Mouse (Mus musculus): ENCODE measurements around the gene Eif1. TPM values are rescaled to one million over a fixed set of nuclear protein-coding genes. Genes with fewer than 3 reads are reported as not detected.
"Not testable (repeated sequence)": the region's sequence is repeated elsewhere in the genome, so short reads cannot be mapped to it uniquely, and the experiment has no call there.

Gene Eif1
- polyA plus RNA-seq, 1 experiment = 159 TPM

DNA sequence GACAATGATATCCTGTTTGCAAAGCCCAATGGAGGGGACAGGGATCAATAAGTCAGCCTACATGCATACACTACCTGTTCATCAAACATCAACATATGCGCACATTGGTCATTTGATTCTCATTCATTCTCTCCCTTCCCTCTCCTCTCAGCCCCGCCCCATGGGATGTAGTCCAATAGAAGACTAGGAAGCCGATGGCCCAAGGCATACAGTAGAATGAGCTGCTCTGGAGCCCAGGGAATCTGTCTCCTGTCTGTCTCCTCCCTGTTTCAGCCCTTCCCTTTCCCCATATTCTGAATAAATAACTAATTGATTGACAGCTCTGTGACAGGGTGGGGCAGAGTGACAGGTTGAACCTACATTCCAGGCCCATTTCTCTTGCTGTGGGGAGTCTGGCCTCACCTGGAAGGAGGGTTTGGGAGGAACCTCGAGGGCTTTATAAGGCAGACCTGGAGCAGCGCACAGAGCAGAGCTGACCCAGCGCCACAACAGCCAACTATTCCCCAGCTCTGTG is 14.3 kb downstream of the Eif1 start, which contains the start of gene Gast:
Gast (plus strand) TSS at position 464 of the 514 bp plus-strand sequence.
- 62% methylated on average over 6 of the region's 6 CpGs for WGBS

DNA sequence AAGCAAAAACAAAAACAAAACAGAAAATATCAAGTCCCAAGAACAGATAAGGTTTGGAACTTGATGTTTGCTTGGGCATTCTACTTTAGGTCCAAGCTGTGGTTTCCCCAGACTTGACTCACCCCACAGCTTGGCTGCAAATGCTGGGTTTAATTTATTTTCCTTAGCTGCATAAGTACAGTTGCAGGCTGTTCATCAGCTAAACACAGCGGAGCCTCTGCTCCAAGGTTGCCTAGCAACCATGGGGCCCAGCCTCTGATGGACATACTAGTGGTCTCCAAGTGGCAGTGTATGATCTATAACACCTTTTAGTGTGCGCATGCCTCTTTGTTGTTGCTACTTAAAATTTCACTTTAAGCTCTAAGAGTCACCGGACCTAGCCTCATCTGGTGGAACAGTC is 16.0 kb downstream of the Eif1 start:
- WGBS = 59% methylated on average over 3 of the region's 3 CpGs

More for the DNA sequence above, 14.3 kb downstream of the Eif1 start, which contains the start of gene Gast:
- DNase-seq (ENCODE audit: low read depth, low spot score) = no peak

DNA sequence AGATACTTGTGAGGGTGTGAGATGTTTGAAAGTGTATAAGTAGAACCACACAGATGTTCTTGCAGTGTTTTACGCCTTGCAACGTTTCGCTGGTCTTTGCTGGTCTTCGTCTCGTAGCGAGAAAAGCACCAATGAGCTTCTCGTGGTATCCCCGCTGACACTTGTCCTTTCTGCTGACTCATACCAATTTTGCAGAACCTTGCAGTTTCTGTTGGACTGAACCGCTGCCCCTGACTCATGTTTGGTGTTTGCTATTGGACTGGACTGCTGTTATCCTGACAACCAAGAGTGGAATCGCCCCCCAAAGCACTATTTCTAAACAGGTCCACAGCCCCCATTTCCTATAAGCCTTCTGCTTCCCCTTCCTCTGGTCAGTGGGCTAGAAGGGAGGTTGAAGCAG is 24.6 kb downstream of the Eif1 start:
- no peak for DNase-seq (ENCODE audit: low read depth, low spot score)
- 90% methylated on average over 10 of the region's 10 CpGs for whole genome bisulfite sequencing

More for the DNA sequence above, 16.0 kb downstream of the Eif1 start:
- DNase-seq (ENCODE audit: low read depth, low spot score) = no peak

DNA sequence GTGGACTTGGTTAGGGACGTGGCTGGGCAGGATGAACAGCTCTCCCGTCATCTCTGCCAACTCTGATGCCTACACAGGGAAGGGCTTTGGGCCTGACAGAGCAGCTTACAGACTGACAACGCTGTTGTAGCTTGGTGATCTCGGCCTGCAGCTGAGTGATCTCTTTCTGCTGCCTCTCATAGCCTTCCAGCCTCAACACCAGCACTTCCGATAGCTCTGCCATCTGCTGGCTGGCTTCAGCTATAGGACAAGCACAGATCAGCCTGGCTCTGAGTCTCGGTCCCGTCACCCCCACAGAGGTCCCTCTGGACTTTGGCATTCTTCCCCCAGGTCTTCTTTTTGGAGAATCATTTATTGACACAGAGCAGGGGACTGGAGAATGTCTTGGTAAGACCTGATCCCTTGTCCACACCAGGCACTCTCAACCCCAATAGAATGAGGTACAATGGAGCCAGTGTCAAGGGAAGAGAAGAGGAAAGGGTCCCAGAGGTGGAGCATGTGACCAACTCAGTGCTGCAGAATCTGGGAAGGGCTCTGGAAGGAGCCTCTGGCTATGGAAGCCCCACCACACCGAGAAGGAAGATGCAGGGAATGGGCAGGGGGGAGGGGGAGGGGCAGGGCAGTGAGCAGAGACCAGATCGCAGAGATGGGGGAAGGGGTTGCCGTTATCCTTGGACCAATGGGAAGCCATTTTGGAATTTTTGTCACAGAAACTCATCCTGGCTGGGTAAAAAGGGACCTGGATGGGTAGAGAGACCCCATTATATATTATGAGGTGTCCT is 32.6 kb downstream of the Eif1 start:
- DNase-seq (ENCODE audit: low read depth, low spot score) = no peak
- 42% methylated on average over 10 of the region's 10 CpGs for WGBS

DNA sequence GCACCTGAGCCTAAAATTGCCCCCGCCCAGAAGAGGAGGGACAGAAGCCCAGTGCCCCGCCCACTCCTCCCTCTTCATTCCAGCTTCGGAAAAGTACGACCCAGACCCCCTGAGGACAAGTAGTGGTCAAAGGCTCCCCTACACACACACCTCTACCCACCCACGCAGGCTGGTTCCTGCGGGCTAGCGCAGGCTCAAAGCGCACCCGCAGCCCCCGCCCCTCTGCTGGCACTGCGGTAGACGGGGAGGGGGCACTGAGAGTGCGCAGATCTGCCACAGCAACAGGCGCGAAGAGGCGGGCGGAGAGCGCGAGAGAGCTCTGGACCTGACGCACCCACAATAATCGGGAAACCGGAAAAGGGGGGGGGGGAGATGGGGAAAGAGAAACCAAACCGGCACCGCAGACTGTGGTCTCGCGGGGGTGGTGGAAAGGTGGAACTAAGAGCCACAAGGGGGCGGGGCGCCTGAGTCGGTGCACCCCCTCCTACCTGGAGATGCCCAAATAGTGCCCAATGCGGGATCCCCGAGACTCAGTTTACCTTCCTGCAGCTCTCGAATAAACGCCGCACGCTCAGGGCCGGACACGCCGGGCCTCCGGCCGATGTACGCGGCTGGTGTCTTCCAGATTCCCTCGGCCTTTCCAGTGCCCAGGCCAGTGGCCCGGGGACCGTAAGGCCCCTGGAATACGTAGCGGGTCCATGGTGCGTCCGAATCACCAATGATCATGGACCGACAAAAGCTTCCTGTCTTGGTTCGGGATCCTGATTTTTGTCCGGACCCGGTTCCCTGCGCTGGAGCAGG is 35.7 kb downstream of the Eif1 start:
- WGBS = under 1% methylated on average over 54 of the region's 54 CpGs
- DNase-seq (ENCODE audit: low read depth, low spot score) = no peak

DNA sequence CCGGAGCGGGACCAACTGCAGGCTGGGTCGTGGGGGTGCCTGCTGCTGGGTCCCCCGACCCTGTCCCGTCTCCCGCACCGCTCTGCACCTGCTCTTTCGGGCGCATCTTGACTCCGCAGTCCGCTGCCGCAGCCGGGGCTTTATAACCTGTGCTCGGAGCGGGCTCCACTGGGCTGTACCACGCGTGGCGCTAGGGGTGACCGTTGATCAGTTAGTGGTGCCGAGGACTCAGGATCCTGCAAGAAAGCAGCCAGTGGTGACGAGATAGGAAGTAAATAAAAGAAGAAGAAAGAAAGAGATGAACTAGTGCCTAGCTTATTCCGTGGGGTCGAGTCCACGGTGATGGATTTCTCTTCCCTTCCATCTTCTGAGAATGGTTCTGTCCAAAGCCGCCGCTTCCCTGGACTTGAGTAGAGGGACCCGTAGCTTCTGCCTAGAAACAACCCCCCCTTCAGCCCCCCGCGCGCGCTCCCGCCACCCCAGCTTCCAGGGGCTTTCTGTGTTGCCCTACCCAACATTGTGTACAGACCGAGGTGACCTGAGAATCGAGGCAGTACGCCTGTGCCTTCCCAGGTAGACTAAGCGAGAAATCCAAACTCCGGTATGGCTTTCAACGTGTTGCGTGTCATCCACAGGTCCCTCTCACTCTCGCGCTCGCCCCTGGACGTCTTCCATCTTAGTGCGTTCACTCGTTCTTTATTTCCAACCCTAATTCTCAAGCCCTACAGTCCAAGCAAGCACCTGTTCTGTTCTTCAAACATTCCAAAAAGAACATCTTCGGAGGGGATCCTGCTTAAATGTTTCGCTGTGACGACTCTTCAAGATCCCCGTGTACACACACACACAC is 36.5 kb downstream of the Eif1 start, which contains the start of gene Hap1:
Hap1 (minus strand) TSS at position 157 of the 847 bp plus-strand sequence.
- DNase-seq (ENCODE audit: low read depth, low spot score) = no peak
- WGBS = 2% methylated on average over 49 of the region's 49 CpGs

DNA sequence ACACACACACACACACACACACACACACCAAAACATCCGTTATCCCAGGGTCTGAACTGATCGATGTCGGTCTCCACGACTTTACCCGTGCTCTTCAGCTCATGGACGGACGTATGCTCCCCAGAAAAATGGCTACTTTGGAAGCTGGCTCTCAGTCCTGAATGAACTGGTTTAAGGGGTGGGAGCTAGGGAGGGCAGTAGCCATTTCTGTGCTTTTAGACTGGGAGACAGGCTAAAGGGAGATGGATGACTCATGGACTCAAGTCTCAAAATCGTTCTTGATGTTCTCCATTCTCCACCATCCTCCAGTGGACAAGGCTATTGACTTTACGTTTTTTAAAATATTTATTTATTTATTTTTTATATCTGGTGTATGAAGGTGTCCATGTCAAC is 37.1 kb downstream of the Eif1 start:
- 15% methylated on average over 9 of the region's 9 CpGs for WGBS

DNA sequence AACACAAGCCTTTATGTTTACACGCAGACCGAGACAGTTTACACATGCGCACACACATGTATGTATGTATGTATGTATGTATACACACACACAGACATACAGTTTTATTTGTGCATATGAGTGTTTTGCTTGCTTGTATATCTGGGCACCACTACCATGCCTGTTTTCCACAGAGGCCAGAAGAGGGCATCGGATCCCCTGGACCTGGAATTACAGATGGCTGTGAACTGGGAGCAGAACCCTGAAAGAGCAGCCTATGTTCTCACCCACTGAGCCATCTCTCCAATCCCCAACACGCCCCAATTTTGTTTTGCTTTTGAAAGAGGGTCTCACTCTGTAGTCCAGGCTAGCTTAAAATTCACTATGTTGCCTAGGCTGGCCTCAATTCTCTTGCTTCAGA is 37.7 kb downstream of the Eif1 start:
- 48% methylated on average over 5 of the region's 5 CpGs for WGBS

More for the DNA sequence above, 37.1 kb downstream of the Eif1 start:
- no peak for DNase-seq (ENCODE audit: low read depth, low spot score)

DNA sequence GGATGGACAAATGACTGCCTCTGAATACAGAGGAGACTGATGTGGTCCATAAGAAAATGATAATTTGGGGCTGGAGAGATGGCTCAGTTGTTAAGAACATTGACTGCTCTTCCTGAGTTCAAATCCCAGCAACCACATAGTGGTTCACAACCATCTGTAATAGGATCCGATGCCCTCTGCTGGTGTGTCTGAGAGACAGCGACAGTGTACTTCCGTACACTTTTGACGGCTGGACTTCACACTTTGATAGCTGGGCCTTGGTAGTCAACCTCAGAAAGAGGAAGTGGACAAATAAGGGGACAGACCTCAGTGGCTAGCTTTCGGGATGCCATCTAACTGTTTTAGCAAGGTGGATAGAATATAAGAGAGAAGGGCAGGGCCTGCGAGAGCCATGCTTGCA is 40.5 kb downstream of the Eif1 start:
- 71% methylated on average over 6 of the region's 6 CpGs for WGBS
- DNase-seq (ENCODE audit: low read depth, low spot score) = no peak

More for the DNA sequence above, 37.7 kb downstream of the Eif1 start:
- no peak for DNase-seq (ENCODE audit: low read depth, low spot score)

DNA sequence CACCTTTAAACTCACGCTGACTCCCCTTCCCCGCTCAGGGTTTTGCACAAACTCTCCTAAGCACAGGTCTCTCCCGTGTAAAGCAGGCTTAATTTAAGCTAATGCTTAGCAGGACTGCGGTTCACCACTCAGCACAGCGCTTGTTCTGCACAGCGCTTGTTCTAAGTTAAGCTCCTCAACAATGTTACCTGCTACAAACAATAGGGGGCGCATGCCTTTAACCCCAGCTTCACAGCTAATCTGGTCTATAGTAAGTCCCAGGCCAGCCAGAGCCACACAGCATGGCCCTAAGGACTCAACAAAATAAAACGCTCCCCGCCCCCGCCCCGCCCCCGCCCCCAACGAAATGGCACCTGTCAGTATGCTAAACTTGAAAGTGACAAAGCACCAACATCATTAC is 41.4 kb downstream of the Eif1 start:
- DNase-seq (ENCODE audit: low read depth, low spot score) = not testable (repeated sequence)
- WGBS = no CpG with 5 or more reads among the region's 13 CpGs

DNA sequence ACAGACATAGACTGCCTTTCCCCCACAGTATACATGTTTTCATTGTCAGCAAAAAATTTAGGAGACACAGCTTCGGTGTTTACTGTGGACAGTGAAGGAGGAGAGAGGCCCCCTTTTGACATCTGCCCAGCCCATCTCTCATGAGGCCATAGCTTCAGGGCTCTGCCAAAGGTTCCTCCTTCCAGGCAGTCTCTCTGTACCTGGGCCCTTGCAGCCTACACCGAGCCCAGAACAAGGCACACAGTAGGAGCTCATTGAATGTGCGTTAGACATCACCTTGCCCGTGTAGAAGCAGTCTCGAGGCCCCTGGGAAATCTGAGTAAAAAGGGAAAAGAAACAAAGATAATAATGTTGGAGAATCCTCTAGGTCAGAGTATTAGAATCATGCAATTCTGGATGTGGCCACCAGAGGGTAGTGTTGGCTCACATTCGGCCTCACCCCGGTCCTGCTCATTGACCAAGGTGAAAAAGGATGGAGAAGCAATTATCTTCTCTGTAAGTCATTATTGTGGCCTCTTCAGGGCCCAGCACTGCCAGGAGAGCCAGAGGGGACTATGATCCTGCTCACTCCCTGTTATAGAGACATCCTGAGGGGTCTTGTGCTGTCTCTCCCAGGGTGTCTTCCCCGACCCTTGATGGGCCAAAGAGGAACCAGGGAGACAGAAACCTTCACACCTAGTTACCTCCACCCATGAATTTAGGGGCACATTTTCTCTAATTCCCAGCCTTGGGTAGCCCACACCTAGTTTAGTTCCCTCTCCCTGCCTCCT is 42.7 kb downstream of the Eif1 start:
- DNase-seq (ENCODE audit: low read depth, low spot score) = peak; percentile 38
- WGBS = 11% methylated on average over 8 of the region's 8 CpGs

DNA sequence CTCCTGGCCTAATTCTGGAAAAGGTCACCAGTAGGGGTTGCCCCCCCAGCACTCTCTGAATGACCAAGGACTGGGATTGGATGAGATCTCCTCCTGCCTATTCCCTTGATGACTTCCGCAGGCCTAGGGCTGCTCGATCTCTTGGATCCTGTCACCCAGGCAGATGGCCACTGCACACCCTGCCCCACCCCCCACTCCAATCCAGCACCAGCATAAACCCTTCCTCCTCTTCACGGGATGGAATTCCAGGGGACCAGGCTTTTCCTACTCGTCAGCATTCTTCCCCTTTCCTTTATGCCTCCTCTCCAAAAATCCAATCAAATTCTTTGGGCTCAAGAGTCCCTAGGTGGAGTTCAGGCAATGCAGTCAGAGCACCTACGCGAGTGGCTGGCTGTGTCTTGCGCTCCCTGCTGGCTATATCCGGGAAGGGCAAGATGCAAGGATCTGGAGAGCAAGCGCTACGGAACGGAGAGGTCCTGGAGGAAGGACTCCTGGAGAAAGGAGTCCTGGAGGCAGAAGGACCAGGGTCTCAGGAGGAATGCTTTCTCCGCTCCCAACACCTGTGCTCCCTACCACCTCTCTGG is 43.4 kb downstream of the Eif1 start:
- peak; percentile 46 for DNase-seq (ENCODE audit: low read depth, low spot score)
- WGBS = 15% methylated on average over 12 of the region's 12 CpGs

DNA sequence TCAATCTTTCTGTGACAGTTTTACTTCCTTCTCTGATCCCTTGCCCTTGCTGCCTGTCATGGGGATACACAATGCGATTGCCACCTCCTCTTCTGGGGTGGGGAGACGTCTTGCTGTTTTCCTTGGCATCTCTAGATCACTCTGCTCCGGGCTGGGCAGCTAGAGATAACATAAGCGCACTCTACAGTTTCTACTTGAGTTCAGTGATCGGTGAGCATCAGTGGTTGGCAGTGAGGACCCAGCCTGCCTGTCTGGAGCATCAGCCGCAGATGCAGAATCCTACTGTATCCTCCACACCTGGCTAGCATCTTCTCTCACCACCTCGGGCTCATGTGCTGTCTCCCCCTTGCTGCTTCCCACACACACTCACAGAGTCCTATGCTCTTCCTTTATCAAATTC is 49.5 kb downstream of the Eif1 start:
- DNase-seq (ENCODE audit: low read depth, low spot score) = no peak
- WGBS = 62% methylated on average over 7 of the region's 7 CpGs

DNA sequence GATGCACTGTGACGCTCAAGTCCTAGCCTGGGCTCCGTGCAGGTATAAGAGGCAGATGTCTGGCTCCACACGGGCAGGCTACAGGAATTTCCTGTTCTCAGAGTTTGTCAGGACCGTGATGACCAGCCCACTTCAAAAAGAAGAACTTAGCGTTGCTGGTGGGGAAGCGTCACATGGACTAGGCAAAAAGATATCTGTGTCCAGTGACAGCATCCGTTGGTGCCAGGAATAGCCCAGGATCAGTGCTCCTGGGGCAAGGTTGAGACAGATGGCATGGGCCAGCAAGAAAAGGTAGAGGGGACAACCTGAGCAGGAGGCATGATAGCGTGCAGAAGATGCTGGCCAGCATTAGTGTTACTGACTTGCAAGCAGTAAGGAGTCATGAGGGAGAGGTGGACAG is 50.1 kb downstream of the Eif1 start:
- WGBS = 77% methylated on average over 8 of the region's 8 CpGs
- DNase-seq (ENCODE audit: low read depth, low spot score) = no peak

Other genes with a start within 250 kb of the Eif1 start
- gene Krt32, start 231.7 kb upstream of the Eif1 start, polyA plus RNA-seq (2012; rRNA removed) = 0.11 and 0.25 TPM in 2 replicates
- 0.12 and 0.55 TPM in 2 replicates for gene Krt35, start 223.6 kb upstream of the Eif1 start, polyA plus RNA-seq (2012; rRNA removed)
- gene Krt36, start 214.3 kb upstream of the Eif1 start, polyA plus RNA-seq (2012; rRNA removed) = 0.11 TPM in 1 of 2 replicates, not detected in the other
- 0.16 TPM in 1 of 2 replicates, not detected in the other for gene Krt13, start 198.3 kb upstream of the Eif1 start, polyA plus RNA-seq (2012; rRNA removed)
- 0.26 and 0.36 TPM in 2 replicates for gene Krt15, start 184.0 kb upstream of the Eif1 start, polyA plus RNA-seq (2012; rRNA removed)
- gene Krt19, start 171.2 kb upstream of the Eif1 start, polyA plus RNA-seq (2012; rRNA removed) = 2,546 and 2,690 TPM in 2 replicates
- gene Krt9, start 126.6 kb upstream of the Eif1 start, polyA plus RNA-seq (2012; rRNA removed) = not detected in 2 replicates
- gene Krt14, start 112.3 kb upstream of the Eif1 start, polyA plus RNA-seq (2012; rRNA removed) = 0.16 TPM in 1 of 2 replicates, not detected in the other
- gene Krt16, start 71.0 kb upstream of the Eif1 start, polyA plus RNA-seq (2012; rRNA removed) = 0.07 TPM in 2 replicates
- gene Krt17, start 58.9 kb upstream of the Eif1 start, polyA plus RNA-seq (2012; rRNA removed) = 1.9 and 2.2 TPM in 2 replicates
- not detected in 2 replicates for gene Krt42, start 50.0 kb upstream of the Eif1 start, polyA plus RNA-seq (2012; rRNA removed)
- gene Gast, start 14.5 kb downstream of the Eif1 start, polyA plus RNA-seq (2012; rRNA removed) = not detected in 2 replicates
- 5.2 and 5.4 TPM in 2 replicates for gene Hap1, start 36.2 kb downstream of the Eif1 start, polyA plus RNA-seq (2012; rRNA removed)
- gene Jup, start 77.9 kb downstream of the Eif1 start, polyA plus RNA-seq (2012; rRNA removed) = 216 and 335 TPM in 2 replicates
- gene P3h4, start 95.0 kb downstream of the Eif1 start, polyA plus RNA-seq (2012; rRNA removed) = 5.7 and 6.0 TPM in 2 replicates
- 11.2 and 11.5 TPM in 2 replicates for gene Fkbp10, start 95.8 kb downstream of the Eif1 start, polyA plus RNA-seq (2012; rRNA removed)
- gene Nt5c3b, start 121.9 kb downstream of the Eif1 start, polyA plus RNA-seq (2012; rRNA removed) = 18.0 and 18.5 TPM in 2 replicates
- 0.05 and 0.11 TPM in 2 replicates for gene Klhl10, start 122.0 kb downstream of the Eif1 start, polyA plus RNA-seq (2012; rRNA removed)
- 1.2 and 2.5 TPM in 2 replicates for gene Klhl11, start 152.9 kb downstream of the Eif1 start, polyA plus RNA-seq (2012; rRNA removed)
- 43.0 and 70.5 TPM in 2 replicates for gene Acly, start 208.1 kb downstream of the Eif1 start, polyA plus RNA-seq (2012; rRNA removed)
- 0.12 TPM in 1 of 2 replicates, not detected in the other for gene Ttc25, start 225.7 kb downstream of the Eif1 start, polyA plus RNA-seq (2012; rRNA removed)

Measured in large intestine, adult 2 months (tissue).